Mouse (Mus musculus) small intestine, adult 2 months (tissue): Measurements from ENCODE around the gene Cby3.

Source experiments
- CTCF ChIP-seq: fragments of 200-500 bp; IDR thresholded peaks from 2 replicates; pipeline ENCODE4 v1.5.1; 2012; ENCODE audit warnings: low read depth, mild to moderate bottlenecking, control low read depth, inconsistent platforms, low read length, moderate library complexity, mixed read lengths; ENCODE audit not compliant: insufficient replicate concordance, insufficient read length; ENCODE audit errors: extremely low read depth
- POLR2A ChIP-seq: fragments of 200-500 bp; IDR thresholded peaks from 2 replicates; pipeline ENCODE4 v1.6.1; 2012; ENCODE audit warnings: low read depth, mild to moderate bottlenecking, control low read depth, inconsistent platforms, low read length, moderate library complexity

- TF ChIP-seq POLR2A (no peak), CTCF (no peak)
Measured at GRCm38 (mm10) chr11:50374286-50375015, 20.2 kb downstream of the Cby3 start.
